Mouse (Mus musculus): ENCODE results near the gene Ldb1.

- no peak for TF ChIP-seq POLR2A (IDR thresholded peaks at IDR 0.05; ENCODE audit: borderline replicate concordance, control insufficient read depth, low read depth, low read length)
- TF ChIP-seq CTCF (IDR thresholded peaks at IDR 0.05; ENCODE audit: control insufficient read depth, insufficient read depth, low read length) = no peak
Observed at GRCm38 (mm10) chr19:46024959-46025358, 20.1 kb downstream of the Ldb1 start.
